Mouse (Mus musculus) skeletal muscle tissue, adult 2 months (tissue): ENCODE measurements at regions not wholly inside any gene's neighbourhood (a gene's known extent, or its start where the extent isn't known, plus 50 kb on each side); places are given as distances from the start of the nearest gene placed in this dataset.

Experiments
- DNase-seq: peaks from one replicate; pipeline ENCODE4 v3.0.0-alpha.2; 2012; ENCODE audit warnings: low read depth, low spot score

DNA sequence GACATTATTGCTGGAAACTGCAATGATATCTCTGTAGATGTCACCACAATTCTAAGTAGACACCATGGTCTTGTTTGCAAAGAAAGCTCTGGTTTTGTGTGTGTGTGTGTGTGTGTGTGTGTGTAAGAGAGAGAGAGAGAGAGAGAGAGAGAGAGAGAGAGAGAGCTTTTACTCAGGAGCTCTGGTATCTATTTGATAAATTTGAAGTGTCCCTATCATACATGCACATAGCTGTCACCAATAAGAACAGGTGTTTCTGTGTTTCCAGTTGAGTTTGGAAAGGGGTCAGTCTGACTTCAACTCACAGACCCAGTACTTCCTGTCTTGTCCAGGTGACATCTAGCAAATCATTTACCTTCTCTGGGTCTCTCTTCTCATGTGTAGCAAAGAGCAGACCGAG lies 169.7 kb upstream of the Serpine2 start:
- DNase-seq, result no peak

DNA sequence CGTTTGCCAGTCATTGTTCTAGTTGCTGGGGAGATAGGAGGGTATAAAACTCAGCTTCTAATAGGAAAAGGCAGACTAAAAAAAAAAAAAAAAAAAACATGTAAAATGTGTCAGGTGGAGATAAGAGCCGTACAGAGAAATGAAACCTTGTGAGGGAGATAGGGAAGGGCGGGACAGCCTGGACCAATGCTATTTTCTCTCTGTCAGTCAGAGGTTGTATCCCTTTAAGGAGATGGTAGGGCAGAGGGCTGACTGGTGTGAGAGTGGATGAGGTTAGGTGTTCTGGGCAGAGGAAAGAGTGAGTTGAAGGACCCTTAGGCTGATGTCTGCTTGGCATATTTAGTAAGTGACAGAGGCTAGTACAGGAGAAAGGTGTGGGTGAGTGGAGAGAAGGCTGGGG lies 169.2 kb upstream of the Serpine2 start:
- no peak for DNase-seq

DNA sequence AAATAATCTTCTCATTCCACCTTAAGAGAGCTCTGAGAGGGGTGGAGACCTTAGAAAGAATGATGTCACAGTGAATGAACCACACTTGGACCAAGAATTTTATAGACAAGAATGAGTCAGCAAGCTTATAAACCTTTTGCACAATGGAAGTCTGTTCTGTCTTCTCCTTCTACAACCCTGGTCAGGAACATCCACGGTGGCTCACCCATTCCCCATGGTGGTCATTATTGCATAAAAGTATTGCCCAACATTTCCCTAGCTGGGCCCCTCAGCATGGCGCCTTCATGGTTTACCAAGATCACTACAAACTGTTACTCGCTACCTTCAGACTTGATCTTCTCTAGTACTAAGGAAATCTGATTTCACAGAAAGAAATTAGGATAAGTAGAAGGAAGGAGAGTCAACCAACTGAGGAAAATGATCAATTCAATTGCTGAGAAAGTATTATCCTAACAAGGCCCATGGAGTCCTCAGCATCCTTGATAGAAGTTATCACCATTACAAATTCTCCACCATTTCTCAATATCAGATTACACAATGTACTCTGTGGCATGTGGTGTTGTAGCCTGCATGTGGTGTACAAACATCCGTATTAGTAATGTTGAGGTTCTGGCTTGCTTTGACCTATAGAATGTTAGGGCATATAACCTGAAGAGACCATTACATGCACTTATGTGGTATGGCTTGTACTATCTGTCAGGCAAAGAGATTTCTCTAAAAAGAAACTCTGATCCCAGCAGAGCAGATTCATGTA lies 165.1 kb upstream of the Serpine2 start:
- no peak for DNase-seq

DNA sequence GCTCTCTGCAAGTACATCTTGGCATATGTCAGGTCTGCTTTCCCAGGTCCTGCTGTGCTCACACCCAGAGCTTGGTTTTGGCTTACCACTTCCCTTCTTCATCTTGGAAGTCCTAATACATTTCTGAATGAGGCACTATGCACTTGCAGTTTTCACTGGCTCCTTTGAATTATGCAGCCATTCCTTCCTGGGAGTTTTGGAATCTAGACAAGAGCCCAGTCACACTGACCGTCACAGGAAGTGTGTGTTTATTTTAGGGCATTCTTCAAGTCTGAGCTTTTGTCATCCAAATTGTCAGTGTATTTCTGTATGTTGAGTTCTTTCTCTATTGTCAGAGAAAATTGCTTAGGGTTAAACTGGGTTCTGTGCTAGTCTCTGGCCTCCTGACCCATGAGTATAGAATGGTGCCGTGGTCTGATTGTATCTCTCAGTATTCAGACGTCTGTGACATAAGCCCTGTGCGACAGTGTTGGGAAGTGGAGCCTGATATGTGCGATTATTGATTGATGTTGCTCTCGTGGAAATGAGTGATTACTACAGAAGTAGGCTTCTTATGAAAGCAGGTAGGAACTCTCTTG lies 162.6 kb upstream of the Serpine2 start:
- DNase-seq, result no peak

DNA sequence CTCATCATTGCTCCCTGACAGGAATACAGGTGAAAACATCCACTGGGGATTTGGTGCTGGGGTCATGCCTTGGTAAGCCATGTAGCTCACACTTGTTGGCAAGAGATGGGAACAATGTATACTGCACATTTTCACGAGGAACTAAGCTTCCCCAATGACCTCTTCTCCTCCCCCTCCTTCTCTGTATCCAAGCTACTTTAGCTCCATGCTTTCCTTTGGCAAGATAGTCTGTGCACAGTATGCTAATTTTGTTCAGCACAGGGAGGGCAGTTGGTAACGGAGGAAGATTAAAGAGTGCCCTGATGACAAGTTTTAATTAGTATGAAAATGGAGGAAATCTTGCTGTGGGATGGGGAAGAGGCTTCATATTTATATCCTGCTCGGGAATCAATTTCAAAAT lies 160.9 kb upstream of the Serpine2 start:
- DNase-seq, result no peak

DNA sequence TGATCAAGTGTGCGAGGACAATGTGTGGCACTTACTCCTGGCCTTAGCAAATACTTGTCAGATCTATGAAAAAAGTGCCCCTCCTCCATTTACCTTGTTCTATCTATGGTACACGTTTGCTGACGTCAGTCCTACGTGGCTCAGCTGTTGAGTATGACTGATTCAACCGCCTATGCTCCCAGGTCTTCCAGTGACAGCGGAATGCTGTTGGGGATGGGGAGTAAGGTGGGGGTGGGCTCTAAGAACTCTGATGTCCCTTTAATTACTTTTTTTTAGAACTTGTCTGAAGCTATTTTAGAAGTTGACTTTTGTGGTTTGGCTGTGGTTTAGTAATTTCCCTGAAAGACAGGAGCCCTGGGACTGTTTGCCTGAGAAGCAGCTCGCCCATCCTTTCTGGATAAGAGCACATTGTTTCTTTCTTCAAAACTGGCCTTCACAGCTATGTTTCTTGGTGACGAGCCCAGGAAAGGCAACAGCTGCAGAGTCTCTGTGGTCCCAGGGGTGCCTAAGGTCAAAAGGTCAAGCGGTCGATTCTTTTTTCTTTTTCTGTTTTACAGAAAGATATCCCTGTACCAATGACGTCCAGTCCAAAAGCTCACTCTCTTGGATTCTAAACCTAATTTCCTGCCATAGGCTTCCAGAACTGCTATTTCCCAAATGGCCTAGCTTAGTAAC lies 157.5 kb upstream of the Serpine2 start:
- peak; percentile 89 for DNase-seq

DNA sequence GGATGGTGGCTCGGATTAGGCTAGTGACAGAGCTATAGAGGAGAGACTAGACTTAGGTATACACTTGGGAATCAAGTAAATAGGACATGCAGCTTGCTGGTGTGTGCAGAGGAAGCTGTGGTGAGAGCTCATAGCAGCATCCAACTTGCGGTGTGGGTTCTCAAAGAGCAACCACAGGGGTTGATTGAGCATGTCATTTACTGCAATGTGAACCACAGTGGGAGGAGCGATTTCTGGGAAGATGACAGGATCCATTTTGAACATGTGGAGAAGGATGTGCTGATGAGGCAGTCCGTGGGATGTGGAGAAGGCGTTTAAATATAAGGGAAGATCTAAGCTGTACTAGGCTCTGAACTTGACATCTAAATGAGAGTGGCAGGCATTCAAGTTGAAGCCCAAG lies 154.5 kb upstream of the Serpine2 start:
- no peak for DNase-seq

DNA sequence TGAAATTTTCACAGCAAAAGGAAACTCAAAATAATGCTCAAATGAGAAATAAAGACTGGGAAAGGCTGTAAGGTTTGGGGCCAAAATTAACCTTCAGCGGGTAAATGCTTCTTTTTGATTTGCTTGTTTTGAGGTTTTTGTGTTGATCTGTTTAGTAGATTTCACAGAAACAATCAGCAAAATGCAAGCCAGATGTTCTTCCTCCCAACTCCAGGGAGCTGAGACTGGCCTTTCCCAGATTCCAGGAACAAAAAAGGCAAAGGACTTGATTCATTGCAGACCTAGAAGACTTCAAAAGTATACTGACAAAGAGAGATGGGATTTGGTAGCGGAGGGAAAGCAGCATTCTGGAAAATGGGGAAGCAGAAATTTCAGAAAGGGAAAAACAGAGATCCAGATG lies 153.6 kb upstream of the Serpine2 start:
- DNase-seq, result no peak

DNA sequence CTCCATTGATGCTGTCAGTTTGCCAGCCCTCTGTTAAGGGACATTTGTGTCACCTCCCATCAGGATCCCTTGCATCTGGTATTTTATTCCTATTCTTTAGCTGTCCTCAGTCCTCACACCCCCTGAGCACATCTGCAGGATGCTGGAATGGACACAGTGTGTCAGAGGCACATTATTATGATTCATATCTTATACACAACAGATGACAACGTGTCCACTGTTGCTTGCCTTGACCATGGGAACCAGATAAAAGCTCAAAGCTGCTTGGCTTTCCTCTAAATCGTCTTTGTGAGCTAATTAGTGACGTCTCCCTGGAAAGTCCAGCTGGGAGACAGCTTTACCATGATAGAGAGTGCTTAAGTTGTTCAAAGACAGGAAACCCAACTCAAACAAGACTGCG lies 149.7 kb upstream of the Serpine2 start:
- peak; percentile 23 for DNase-seq

DNA sequence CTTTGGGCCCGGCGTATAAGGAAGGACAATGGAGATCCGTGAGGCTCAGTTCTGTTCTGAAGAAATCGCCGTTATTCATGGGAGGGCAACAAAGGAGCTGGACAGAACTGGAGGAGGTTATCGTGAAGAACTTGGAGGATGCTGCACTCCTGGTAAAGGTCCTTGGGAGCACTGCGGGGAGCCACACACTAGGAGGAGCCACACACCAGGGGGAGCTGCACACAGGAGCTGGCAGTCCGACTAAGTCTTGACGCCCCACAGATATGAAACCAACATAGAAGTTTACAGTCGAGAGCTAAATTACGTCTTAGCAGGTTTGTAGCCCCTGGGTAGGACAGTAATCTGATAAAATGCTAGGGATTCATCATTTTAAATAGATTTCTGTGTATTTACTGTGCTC lies 138.1 kb upstream of the Serpine2 start:
- DNase-seq, result peak; percentile 28

DNA sequence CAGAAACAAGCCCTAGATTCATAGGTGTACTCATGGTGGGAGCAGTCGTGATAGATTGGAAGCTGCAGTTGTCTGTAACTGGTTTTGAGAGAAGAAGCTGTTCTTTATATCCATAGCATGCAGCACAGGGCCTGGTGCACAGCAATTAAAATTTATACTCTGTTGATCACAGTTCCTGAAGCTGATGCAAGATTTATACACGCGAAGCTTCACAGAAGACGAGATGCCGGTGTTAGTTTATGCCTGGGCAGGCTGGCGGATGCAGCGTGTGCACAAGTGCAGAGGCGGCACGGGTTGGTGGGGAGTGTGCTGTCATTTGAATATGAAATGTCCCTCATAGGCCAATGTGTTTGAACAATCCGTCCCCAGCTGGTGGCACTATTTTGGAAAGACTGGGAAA lies 136.9 kb upstream of the Serpine2 start:
- no peak for DNase-seq

DNA sequence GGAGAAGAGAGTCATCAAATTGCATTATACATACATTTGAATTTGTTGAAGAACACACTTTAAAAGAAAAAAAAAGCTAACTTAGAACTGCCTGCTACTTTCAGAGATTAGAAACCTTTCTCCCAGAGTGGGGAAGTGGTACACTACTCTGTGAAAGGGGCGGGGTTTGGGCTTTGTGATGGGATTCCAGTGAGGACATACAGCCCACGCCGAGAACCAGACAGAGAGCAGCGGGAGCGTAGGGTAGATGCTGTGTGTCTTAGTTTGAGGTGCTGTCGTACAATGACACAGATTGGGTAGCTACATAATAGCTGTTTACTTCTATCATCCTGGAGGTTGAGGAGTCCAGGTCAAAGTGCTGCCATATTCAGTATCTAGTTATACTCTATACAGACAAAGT lies 136.5 kb upstream of the Serpine2 start:
- DNase-seq, result no peak

DNA sequence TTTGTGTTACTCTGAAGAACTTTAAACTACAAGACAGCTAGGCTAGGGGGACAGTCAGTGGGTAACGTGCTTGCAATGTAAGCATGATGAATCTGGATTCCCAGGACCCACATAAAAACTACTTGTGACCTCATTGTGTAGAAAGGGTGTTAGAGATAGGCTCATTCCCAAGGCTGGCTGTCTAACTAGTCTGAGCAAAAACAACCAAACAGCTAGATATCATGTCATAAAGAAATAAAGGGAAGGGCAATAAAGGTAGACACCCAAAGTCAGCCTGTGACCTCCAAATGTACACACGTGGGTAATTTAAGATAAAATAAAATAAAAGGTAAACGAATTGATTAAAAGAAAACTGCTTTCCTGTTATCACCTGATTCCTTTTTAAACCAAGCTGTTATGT lies 123.7 kb upstream of the Serpine2 start:
- DNase-seq, result no peak

DNA sequence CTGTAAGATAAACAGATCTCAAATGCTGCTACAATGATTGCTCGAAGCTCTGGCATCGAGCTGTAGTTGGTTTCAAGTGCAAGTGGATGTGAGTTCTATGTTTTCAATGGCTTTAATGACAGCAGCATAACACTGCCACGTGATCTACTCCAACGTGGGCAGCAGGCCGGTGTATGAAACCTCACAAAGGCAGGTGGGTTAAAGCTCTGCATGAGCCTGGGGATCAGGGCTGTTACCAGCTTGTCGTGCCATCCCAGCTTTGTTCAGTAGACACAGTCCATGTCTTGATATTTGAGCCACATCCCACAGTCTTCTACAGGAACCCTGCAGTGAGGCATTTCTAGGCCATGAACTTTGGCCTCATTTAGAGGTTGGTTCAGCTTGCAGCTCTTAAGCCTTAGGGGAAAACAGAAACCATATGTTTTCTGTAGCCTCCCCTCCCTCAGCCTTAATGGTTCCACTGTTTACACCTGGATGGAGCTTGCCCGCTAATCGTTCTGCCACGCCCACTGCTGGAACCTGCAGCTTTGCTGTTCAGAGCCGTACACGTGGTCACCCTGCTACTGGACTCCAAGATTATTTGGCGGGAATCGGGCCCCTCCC lies 121.8 kb upstream of the Serpine2 start:
- DNase-seq, result no peak

DNA sequence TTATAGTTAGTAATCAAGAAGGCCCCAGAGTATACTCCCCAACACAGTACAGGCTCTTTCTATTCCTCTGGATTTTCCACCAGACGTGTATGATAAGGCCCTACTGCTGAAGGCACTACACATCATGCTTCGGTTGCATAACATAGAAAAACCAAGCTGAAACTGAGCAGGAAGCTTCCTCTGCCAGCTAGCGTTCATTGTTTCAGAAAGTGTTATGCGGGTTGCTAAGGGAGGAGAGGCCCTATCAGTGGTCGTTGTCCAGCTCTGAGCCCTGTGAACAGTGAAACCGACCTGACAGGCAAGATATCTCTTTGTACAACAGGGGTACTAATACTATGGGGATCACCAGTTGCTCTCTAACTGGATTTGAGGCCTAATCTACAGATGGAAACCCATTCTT lies 118.9 kb upstream of the Serpine2 start:
- no peak for DNase-seq

DNA sequence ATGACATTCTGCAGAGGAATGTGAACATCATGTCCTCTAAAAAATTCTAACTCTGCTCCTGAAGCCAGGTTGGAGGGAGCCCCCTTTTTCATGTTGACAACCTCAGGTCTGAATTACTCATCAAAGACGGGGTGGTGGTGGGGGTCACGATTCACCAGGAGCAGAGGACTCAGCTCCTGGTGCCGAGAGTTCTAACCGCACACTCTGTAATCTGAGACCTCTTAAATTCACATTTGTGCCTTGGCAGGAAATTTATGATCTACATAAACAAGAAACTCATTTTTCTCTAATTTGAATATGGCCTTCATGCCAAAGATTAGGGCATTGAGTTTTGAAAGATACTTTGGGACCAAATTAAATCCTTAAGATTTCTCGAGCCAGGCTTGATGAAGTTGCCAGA lies 117.2 kb upstream of the Serpine2 start:
- no peak for DNase-seq

DNA sequence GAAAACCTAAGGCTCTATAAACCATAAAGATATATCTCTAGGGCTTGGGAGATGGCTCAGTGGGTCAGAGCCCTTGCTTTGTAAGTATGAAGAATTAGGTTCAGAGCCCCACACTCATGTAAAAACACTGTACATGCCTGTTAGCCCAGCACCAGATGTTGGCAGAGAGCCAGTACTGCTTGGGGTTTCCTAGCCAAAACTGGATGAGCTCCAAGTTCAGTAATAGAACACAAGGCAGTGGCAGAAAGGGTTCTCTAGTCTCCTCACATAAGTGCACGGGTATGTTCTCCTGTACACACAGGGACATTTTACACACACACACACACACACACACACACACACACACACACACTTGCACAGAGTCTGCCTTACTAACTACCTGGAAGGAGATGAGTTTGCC lies 95.1 kb upstream of the Serpine2 start:
- peak; percentile 36 for DNase-seq

DNA sequence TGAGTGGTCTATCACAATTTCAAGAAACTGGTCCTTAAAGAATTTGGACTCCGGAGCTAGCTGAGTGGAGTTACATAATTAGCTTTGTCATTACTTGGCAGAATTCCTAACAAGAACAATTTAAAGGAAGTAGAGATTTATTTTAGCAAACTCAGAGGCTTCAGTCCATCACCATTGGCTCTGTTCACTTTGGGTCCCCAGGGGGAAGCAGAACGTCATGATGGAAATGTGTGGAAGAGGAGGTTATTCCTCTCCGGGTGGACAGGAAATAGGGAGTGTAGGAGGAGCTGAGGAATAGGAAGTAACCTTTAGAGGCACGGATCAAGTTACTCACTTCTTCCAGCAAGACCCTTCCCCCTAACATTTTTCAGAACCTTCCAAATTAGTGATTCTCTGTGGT lies 83.3 kb upstream of the Serpine2 start:
- DNase-seq, result no peak

DNA sequence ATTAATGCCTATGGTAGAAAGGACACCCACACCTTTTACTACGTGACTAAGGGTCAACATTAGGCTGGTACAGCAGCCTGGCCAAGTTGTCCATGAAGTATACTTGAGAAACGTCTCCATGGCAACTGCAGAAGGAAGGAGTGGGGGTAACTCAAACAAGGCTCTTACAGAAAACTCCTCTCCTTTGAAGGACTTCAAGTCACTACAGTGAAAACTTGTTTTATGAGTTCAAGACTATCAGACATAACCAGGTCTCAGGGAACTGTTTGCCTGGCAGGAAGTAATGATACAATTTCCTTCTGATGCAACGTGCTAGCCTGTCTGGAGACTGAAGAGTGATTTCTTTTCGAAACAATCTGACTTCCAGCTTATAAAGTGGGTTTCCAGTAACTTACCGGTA lies 71.5 kb upstream of the Serpine2 start:
- DNase-seq, result no peak

DNA sequence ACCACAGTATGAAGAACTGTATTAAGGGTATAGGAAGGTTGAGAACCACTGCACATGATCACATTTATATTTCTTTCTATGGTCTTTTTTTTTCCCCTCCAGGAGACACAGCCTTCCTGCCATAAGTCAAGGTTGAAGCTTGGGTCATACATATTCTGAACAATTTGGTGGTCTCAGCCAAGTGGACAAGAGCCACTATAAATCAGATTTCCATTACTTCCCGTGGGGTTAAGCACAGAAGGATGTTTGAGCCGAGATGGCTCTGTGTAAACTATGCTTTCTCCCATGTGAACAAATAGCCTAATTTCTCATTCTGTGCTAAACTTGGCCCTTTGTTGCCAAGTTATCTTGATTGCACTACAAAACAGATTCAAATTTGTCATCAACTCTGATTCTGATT lies 66.8 kb upstream of the Serpine2 start:
- DNase-seq, result no peak

DNA sequence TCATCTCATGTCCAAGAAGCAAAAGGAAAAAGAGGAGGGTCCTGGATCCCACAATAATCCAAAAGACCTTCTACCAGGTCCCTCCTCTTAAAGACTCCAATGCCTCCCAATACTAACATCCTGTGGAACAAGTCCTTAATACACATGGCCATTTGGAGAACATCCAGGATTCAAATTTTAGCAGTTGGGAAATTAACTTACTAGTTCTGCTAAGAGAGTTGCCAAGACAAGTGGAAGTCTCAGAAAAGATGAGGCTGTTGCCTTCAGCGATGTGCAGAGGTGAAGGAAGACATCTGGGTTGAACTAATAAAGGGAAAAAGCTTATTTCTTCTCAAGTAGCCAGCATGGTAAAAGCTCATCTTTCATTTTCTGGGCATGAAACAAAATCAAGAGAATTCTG lies 64.8 kb upstream of the Serpine2 start:
- no peak for DNase-seq

DNA sequence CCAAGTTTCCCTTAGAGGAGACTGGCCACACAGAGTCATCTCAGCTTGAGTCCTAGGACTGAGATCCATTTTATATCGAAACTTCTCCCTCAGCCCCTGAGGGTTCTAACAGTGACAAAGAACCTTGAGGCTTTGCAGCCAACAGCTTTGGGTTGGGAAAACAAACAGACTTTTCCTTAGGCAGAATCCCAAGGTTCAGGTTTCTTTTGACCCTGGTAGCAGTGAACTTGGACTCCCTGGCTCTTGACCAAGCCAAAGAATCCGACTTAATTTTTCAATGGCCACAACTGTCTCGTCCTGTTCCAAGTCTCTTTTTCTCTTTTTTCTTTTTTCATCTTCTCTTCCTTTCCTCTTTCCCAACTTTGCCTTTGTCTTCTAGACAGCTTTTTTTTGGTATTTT lies 60.9 kb upstream of the Serpine2 start:
- DNase-seq, result peak; percentile 40

DNA sequence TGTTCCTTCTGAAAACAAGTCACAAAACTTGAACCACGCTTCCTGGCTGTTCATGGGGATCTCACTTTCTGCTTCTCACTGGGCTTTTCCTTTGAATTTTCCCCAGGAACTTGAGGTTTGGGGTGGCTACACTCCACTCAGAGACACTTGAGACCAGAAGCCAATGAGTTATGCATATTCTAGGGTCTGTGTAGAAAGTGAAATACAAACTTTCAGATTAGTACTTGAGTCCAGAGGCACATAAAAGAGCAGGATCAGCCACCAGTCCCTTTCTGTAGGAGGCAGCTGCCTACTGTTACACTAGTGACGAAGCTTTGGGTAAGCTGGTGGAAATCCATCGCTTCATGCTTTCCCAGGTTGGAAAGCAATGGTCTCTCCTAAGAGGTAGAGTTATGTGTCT lies 60.4 kb upstream of the Serpine2 start:
- DNase-seq, result no peak
